Mouse (Mus musculus) left cerebral cortex, postnatal 36 days (tissue): Measurements from ENCODE around the gene Fzd10. TPM values are rescaled to one million over a fixed set of nuclear protein-coding genes. Genes with fewer than 3 reads are reported as not detected.

Source experiments
- total RNA-seq, 2 experiments: library from RNA; stranded (reverse); gene quantifications; 2 replicates each; pipeline ENCODE4 v1.2.3; 2021

Fzd10 gene
- total RNA-seq, 2 experiments from 2014 or later, result 3.1 to 3.9 TPM

Other genes with a start within 250 kb of the Fzd10 start
- gene Tmem132d, start 167.8 kb upstream of the Fzd10 start, total RNA-seq, result 10 to 100 TPM; 62.8 to 63.5 TPM
- under 1 TPM in 1 of 2 experiments, not detected in 1; 0.17 TPM for gene Piwil1, start 101.7 kb downstream of the Fzd10 start, total RNA-seq